In the genomic region with DNA sequence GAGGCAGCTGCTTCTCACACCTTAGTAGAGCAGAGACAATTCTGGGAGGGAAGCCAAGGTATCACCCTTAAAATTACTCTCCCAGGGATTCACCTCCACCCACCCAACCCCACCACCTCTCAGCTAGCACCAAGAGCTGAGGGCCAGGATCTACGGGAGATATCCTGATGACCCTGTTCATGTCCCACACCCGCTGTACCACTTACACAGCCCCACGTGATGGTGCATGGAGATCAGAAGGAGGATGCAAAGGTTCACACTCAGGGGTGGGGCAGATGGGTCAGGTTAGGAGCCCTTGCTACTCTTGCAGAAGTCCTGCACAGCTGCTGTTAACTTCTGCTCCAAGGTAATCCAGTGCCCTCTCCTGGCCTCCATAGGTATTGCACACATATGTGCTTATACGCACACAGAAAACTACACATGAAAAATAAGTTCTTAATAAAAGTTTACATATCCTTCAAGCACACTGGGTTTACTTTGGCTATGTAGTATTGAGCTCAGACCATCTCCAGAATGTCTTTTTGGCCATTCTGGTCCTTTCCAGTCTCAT, we compare ENCODE assay signal across 1 mouse cellular context.
TF ChIP-seq lines count a peak whose summit lies in the region.

No protein-coding gene starts in this region.

TF ChIP-seq in CH12.LX, 34 proteins besides CTCF, POLR2A, EP300 and RAD21:
- TF ChIP-seq TCF12 (IDR thresholded peaks at IDR 0.05; ENCODE audit: low read depth, low read length) (no peak), PAX5 (IDR thresholded peaks at IDR 0.05; ENCODE audit: low read length) (no peak), JUN (IDR thresholded peaks at IDR 0.05; ENCODE audit: insufficient read depth, low read depth, low read length) (no peak), CHD1 (IDR thresholded peaks at IDR 0.05; ENCODE audit: low read depth, low read length) (no peak), ZMIZ1 (IDR thresholded peaks at IDR 0.05; ENCODE audit: low read depth, low read length) (no peak), JUND (conservative IDR thresholded peaks at IDR 0.05; ENCODE audit: low read depth, low read length) (no peak), IRF4 (IDR thresholded peaks at IDR 0.05; ENCODE audit: low read depth, low read length) (no peak), RCOR1 (conservative IDR thresholded peaks at IDR 0.05; ENCODE audit: low read depth, low read length) (no peak)
TF ChIP-seq in CH12.LX: peak in this region for 0.
